Mouse (Mus musculus) neutrophil, adult 65 days (primary cell): ENCODE measurements around the gene Mpig6b. TPM values are rescaled to one million over a fixed set of nuclear protein-coding genes. Genes with fewer than 3 reads are reported as not detected.

Experiments
- total RNA-seq: library from RNA; stranded (reverse); gene quantifications from 2 replicates; pipeline ENCODE4 v1.2.4, GENCODE M21; 2023

The Mpig6b gene
- total RNA-seq, 1 experiment from 2014 or later, result 0.47 TPM

Other genes with a start within 250 kb of the Mpig6b start
- 42.3 and 63.0 TPM in 2 replicates for gene Stk19, start 229.2 kb downstream of the Mpig6b start, total RNA-seq
- 34.5 and 46.7 TPM in 2 replicates for gene Dxo, start 229.2 kb downstream of the Mpig6b start, total RNA-seq
- gene Skiv2l, start 216.0 kb downstream of the Mpig6b start, total RNA-seq, result 95.9 and 147 TPM in 2 replicates
- gene Nelfe, start 215.8 kb downstream of the Mpig6b start, total RNA-seq, result 24.5 and 28.2 TPM in 2 replicates
- 1.3 TPM in 1 of 2 replicates, not detected in the other for gene Cfb, start 203.7 kb downstream of the Mpig6b start, total RNA-seq
- 0.70 and 1.4 TPM in 2 replicates for gene Zbtb12, start 186.7 kb downstream of the Mpig6b start, total RNA-seq
- gene Gm20547, start 184.1 kb downstream of the Mpig6b start, total RNA-seq, result not detected in 2 replicates
- not detected in 2 replicates for gene C2, start 167.9 kb downstream of the Mpig6b start, total RNA-seq
- gene Ehmt2, start 167.7 kb downstream of the Mpig6b start, total RNA-seq, result 49.5 and 66.6 TPM in 2 replicates
- 0.25 TPM in 1 of 2 replicates, not detected in the other for gene Slc44a4, start 151.7 kb downstream of the Mpig6b start, total RNA-seq
- gene Neu1, start 134.9 kb downstream of the Mpig6b start, total RNA-seq, result 87.8 and 101 TPM in 2 replicates
- gene Hspa1b, start 106.9 kb downstream of the Mpig6b start, total RNA-seq, result 25.6 and 50.7 TPM in 2 replicates
- not detected in 2 replicates for gene Gm20481, start 96.3 kb downstream of the Mpig6b start, total RNA-seq
- 36.0 and 76.5 TPM in 2 replicates for gene Hspa1a, start 94.0 kb downstream of the Mpig6b start, total RNA-seq
- 0.16 TPM in 1 of 2 replicates, not detected in the other for gene Hspa1l, start 93.5 kb downstream of the Mpig6b start, total RNA-seq
- gene Lsm2, start 84.3 kb downstream of the Mpig6b start, total RNA-seq, result 15.3 and 22.7 TPM in 2 replicates
- 51.6 and 57.8 TPM in 2 replicates for gene Vars, start 65.2 kb downstream of the Mpig6b start, total RNA-seq
- 0.09 TPM in 1 of 2 replicates, not detected in the other for gene Vwa7, start 49.6 kb downstream of the Mpig6b start, total RNA-seq
- 0.86 and 1.9 TPM in 2 replicates for gene Sapcd1, start 38.2 kb downstream of the Mpig6b start, total RNA-seq
- gene Msh5, start 19.4 kb downstream of the Mpig6b start, total RNA-seq, result 3.5 and 11.1 TPM in 2 replicates
- gene Clic1, start 16.2 kb downstream of the Mpig6b start, total RNA-seq, result 248 and 288 TPM in 2 replicates
- gene Ddah2, start 7.1 kb downstream of the Mpig6b start, total RNA-seq, result 1.4 and 2.6 TPM in 2 replicates
- gene Ly6g6c, start 796 bp downstream of the Mpig6b start, total RNA-seq, result not detected in 2 replicates
- not detected in 2 replicates for gene Ly6g6e, start 10.7 kb upstream of the Mpig6b start, total RNA-seq
- gene Ly6g6d, start 11.9 kb upstream of the Mpig6b start, total RNA-seq, result not detected in 2 replicates
- 1.1 TPM in 1 of 2 replicates, not detected in the other for gene Ly6g6f, start 19.4 kb upstream of the Mpig6b start, total RNA-seq
- 44.4 and 57.6 TPM in 2 replicates for gene Abhd16a, start 23.1 kb upstream of the Mpig6b start, total RNA-seq
- not detected in 2 replicates for gene Ly6g5c, start 42.1 kb upstream of the Mpig6b start, total RNA-seq
- gene Ly6g5b, start 49.2 kb upstream of the Mpig6b start, total RNA-seq, result 13.3 and 14.5 TPM in 2 replicates
- 36.0 and 50.1 TPM in 2 replicates for gene Gpank1, start 55.3 kb upstream of the Mpig6b start, total RNA-seq
- 135 and 169 TPM in 2 replicates for gene Csnk2b, start 55.9 kb upstream of the Mpig6b start, total RNA-seq
- gene D17H6S53E, start 60.2 kb upstream of the Mpig6b start, total RNA-seq, result 21.0 and 24.5 TPM in 2 replicates
- gene Apom, start 65.9 kb upstream of the Mpig6b start, total RNA-seq, result not detected in 2 replicates
- 295 and 362 TPM in 2 replicates for gene Bag6, start 69.0 kb upstream of the Mpig6b start, total RNA-seq
- 170 and 191 TPM in 2 replicates for gene Prrc2a, start 98.7 kb upstream of the Mpig6b start, total RNA-seq
- gene Aif1, start 109.9 kb upstream of the Mpig6b start, total RNA-seq, result 10.8 and 14.1 TPM in 2 replicates
- gene Lst1, start 122.3 kb upstream of the Mpig6b start, total RNA-seq, result 410 and 626 TPM in 2 replicates
- 118 TPM in 2 replicates for gene Ltb, start 128.3 kb upstream of the Mpig6b start, total RNA-seq
- 115 TPM in 2 replicates for gene Tnf, start 135.8 kb upstream of the Mpig6b start, total RNA-seq
- gene Lta, start 139.2 kb upstream of the Mpig6b start, total RNA-seq, result not detected in 2 replicates
- gene Gm16181, start 154.7 kb upstream of the Mpig6b start, total RNA-seq, result 0.79 TPM in 1 of 2 replicates, not detected in the other
- gene Atp6v1g2, start 167.5 kb upstream of the Mpig6b start, total RNA-seq, result 1.8 and 3.2 TPM in 2 replicates
- gene Nfkbil1, start 169.6 kb upstream of the Mpig6b start, total RNA-seq, result 18.5 and 19.9 TPM in 2 replicates
- gene Ddx39b, start 175.6 kb upstream of the Mpig6b start, total RNA-seq, result 185 and 239 TPM in 2 replicates
- 1,574 and 1,649 TPM in 2 replicates for gene H2-D1, start 196.5 kb upstream of the Mpig6b start, total RNA-seq